In genomic region chr16:22151706-22152315, GRCm38 (mm10) we compare ENCODE assay signal across 9 mouse cellular contexts. TPM values are rescaled to one million over a fixed set of nuclear protein-coding genes. Genes with fewer than 3 reads are reported as not detected.
DNase-seq lines count a peak whose midpoint lies in the region; ATAC-seq and TF ChIP-seq lines count a peak whose summit lies in the region.
"Had no signal": no experiment of that assay in that cellular context is flagged by ENCODE, and none has a peak within 500 bp of the region (broad histone marks: within the 10 kb centered on the region; RNA-seq: fewer than 3 reads in every experiment).

No protein-coding gene starts in this region.

- peak; percentile 89 for ATAC-seq in lung, postnatal 0 days
- ATAC-seq in hindbrain, embryonic 12.5 days (ENCODE audit: low FRiP score) = no peak
- ATAC-seq in neural tube, embryonic 14.5 days (ENCODE audit: low read depth) = peak; percentile 39; the same call in 1 of the 2 replicates

- no peaks in the 10 kb centered on the region for H3K36me3 ChIP-seq in lung, postnatal 0 days (ENCODE audit: insufficient read depth, low read length)
- no peaks in the 10 kb centered on the region for H3K36me3 ChIP-seq in hindbrain, embryonic 12.5 days
- no peaks in the 10 kb centered on the region for H3K36me3 ChIP-seq in neural tube, embryonic 14.5 days (ENCODE audit: control insufficient read depth, insufficient read depth, low read length)

- H3K4me2 ChIP-seq in lung, postnatal 0 days (replicated peaks; ENCODE audit: low read depth, low read length) = no peak overlapping the region
- no peak overlapping the region; the same call in 1 of the 2 replicates for H3K4me2 ChIP-seq in hindbrain, embryonic 12.5 days (replicated peaks)
- no peak overlapping the region for H3K4me2 ChIP-seq in neural tube, embryonic 14.5 days (ENCODE audit: low read depth, low read length)

- no peak overlapping the region for H3K4me3 ChIP-seq in lung, postnatal 0 days (ENCODE audit: low read depth, low read length)
- H3K4me3 ChIP-seq in lung, adult 2 months (replicated peaks; ENCODE audit: extremely low read depth, low read depth, low read length) = no peak overlapping the region
- no peak overlapping the region; the same call in 1 of the 2 replicates for H3K4me3 ChIP-seq in hindbrain, embryonic 12.5 days
- no peak overlapping the region for H3K4me3 ChIP-seq in neural tube, embryonic 14.5 days (ENCODE audit: low read depth, low read length)
- H3K4me3 ChIP-seq: heart, adult 2 months had no signal

- TF ChIP-seq CTCF in lung, postnatal 0 days (IDR thresholded peaks at IDR 0.05) = no peak
- no peak for TF ChIP-seq CTCF in lung, adult 2 months (IDR thresholded peaks at IDR 0.05; ENCODE audit: insufficient read depth, low read length)

- H3K9me3 ChIP-seq in lung, postnatal 0 days (ENCODE audit: low read length) = no peaks in the 10 kb centered on the region
- no peaks in the 10 kb centered on the region for H3K9me3 ChIP-seq in hindbrain, embryonic 12.5 days (replicated peaks)
- no peaks in the 10 kb centered on the region for H3K9me3 ChIP-seq in neural tube, embryonic 14.5 days (ENCODE audit: control insufficient read depth, low read length)

- H3K27ac ChIP-seq in lung, postnatal 0 days (ENCODE audit: low read length) = no peak overlapping the region
- H3K27ac ChIP-seq in hindbrain, embryonic 12.5 days = peak overlapping the region; percentile 55; the same call in 1 of the 2 replicates
- H3K27ac ChIP-seq in neural tube, embryonic 14.5 days (ENCODE audit: low read depth, low read length) = 0 out of 2 replicates have a peak overlapping the region, but pooled peaks have one; percentile 34
- H3K27ac ChIP-seq: heart, adult 2 months had no signal

- peak; percentile 12 for DNase-seq in adrenal gland, postnatal 14 days
- DNase-seq in adrenal gland, postnatal 25 days = no peak
- DNase-seq in lung, postnatal 0 days (ENCODE audit: low spot score) = peak; percentile 65
- no peak for DNase-seq in lung, adult 2 months
- no peak for DNase-seq in cerebellum, postnatal 36 days
- DNase-seq in gastrocnemius, postnatal 25 days = no peak

- no peak for TF ChIP-seq EP300 in lung, postnatal 0 days (IDR thresholded peaks at IDR 0.05)

- 24% methylated on average over 10 of the region's 11 CpGs for WGBS in lung, postnatal 0 days
- WGBS in lung, adult 2 months = 38% methylated on average over 9 of the region's 11 CpGs
- 14% methylated on average over 9 of the region's 11 CpGs for WGBS in hindbrain, embryonic 12.5 days
- 19% methylated on average over 9 of the region's 11 CpGs for WGBS in neural tube, embryonic 14.5 days

- H3K27me3 ChIP-seq in lung, postnatal 0 days (replicated peaks; ENCODE audit: insufficient read depth, low read length) = no peaks in the 10 kb centered on the region
- no peaks in the 10 kb centered on the region for H3K27me3 ChIP-seq in hindbrain, embryonic 12.5 days
- no peaks in the 10 kb centered on the region for H3K27me3 ChIP-seq in neural tube, embryonic 14.5 days (ENCODE audit: control insufficient read depth, insufficient read depth, low read length)

- TF ChIP-seq POLR2A in lung, adult 2 months (IDR thresholded peaks at IDR 0.05; ENCODE audit: borderline replicate concordance, extremely low read depth, low read depth, low read length) = no peak

- peaks cover 9% of the 10 kb centered on the region; the same call in 1 of the 2 replicates for H3K4me1 ChIP-seq in lung, postnatal 0 days (ENCODE audit: insufficient read depth, low read depth, low read length)
- no peaks in the 10 kb centered on the region for H3K4me1 ChIP-seq in lung, adult 2 months (ENCODE audit: control insufficient read depth, insufficient read depth, low read length)
- peaks cover 35% of the 10 kb centered on the region for H3K4me1 ChIP-seq in hindbrain, embryonic 12.5 days
- no peaks in the 10 kb centered on the region for H3K4me1 ChIP-seq in neural tube, embryonic 14.5 days (ENCODE audit: control insufficient read depth, insufficient read depth, low read length)

- H3K9ac ChIP-seq in lung, postnatal 0 days (replicated peaks; ENCODE audit: low read depth) = no peak overlapping the region
- H3K9ac ChIP-seq in hindbrain, embryonic 12.5 days = peak overlapping the region; percentile 33; the same call in 1 of the 2 replicates
- H3K9ac ChIP-seq in neural tube, embryonic 14.5 days (replicated peaks; ENCODE audit: low read depth, low read length) = peak overlapping the region; percentile 37; the same call in 1 of the 2 replicates

RNA-seq across cellular contexts. Expression of gene Igf2bp2, which starts 11.3 kb away (rescaled TPM):
- total RNA-seq in adrenal gland, postnatal 14 days (2021) = 12.8 and 20.4 TPM in 2 replicates
- total RNA-seq in adrenal gland, postnatal 25 days (2021) = 10.4 and 11.6 TPM in 2 replicates
- polyA plus RNA-seq in lung, postnatal 0 days (2015; fragmentation: Nextera tagmentation; extraction: Ambion mirVana) = 22.2 and 24.1 TPM in 2 replicates
- 3.4 and 5.0 TPM in 2 replicates for polyA plus RNA-seq in lung, adult 2 months (2012; rRNA removed)
- 89.9 and 93.6 TPM in 2 replicates for polyA plus RNA-seq in hindbrain, embryonic 12.5 days (2016; fragmentation: Nextera tagmentation; extraction: Ambion mirVana)
- polyA plus RNA-seq in neural tube, embryonic 14.5 days (2014; fragmentation: Nextera tagmentation; extraction: Ambion mirVana) = 16.6 and 28.2 TPM in 2 replicates
- 1 to 10 TPM; 3.5 to 6.5 TPM for total RNA-seq in gastrocnemius, postnatal 25 days (2021)

Comparison
In these comparisons a context has a peak if more than half of its experiments do, and no peak if none do; other contexts are left out.
1. DNase-seq: peak in adrenal gland, postnatal 14 days (single experiment) and lung, postnatal 0 days (single experiment); none in adrenal gland, postnatal 25 days (single experiment), lung, adult 2 months (single experiment), cerebellum, postnatal 36 days (0 of 2) and gastrocnemius, postnatal 25 days (single experiment).